Mouse (Mus musculus): ENCODE measurements around the gene Fgfrl1. TPM values are rescaled to one million over a fixed set of nuclear protein-coding genes. Genes with fewer than 3 reads are reported as not detected.

Fgfrl1 gene
- 1 to 10 TPM in 1 of 2 experiments, under 1 TPM in 1; 0.74 to 1.5 TPM for polyA plus RNA-seq (2017; shearing (Covaris generic))

GRCm38 (mm10) chr5:108692271-108692670 lies at the start of gene Fgfrl1:
Gene Fgfrl1, plus strand, starts transcription at chr5:108692382.

DNA sequence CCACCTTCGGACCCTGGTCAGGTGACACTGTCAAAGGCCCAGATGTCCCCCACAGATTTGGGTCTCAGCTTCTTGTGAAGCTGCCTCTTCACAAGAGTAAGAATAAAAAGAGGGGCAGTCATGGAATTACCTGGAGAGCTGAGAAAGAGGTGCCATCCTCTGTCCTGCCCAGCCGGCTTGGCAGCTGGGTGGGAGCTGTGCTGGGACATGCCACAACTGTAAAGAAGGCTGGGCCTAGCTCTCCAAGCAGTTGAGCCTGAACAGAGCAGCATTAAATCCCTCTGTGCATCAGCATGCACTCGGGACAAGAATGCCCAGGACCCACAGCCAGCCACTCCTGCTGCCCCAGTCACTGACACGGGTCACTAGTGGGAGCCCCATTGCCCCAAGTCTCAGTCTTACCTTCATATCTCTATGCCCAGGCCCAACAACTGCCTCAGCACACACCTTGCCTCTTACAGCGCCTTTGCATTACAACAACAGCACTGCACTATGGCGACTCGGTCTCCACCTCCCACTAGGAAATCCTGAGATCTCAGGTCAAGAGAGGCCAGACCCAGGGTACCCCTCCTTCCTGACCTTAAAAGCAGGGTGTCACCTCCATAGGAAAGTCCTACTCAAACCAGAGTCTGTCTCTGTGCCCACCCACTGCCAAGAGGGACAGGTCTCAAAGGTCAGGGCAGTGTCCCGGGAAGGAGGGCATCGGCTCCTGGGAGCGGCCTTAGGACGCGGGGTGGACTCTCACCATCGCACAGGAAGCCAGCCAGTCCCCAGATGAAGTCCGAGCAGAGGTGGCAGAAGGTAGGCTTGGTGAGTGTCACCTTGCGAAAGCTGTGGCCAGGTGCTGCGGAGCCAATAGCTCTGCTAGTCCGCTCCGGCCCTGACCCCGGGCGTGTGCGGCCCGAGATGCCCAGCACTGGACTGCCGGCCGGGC lies 32.2 kb upstream of the Fgfrl1 start, which contains the start of gene Idua:
TSS of gene Idua (plus strand) at position 634 of the 934 bp plus-strand sequence.

DNA sequence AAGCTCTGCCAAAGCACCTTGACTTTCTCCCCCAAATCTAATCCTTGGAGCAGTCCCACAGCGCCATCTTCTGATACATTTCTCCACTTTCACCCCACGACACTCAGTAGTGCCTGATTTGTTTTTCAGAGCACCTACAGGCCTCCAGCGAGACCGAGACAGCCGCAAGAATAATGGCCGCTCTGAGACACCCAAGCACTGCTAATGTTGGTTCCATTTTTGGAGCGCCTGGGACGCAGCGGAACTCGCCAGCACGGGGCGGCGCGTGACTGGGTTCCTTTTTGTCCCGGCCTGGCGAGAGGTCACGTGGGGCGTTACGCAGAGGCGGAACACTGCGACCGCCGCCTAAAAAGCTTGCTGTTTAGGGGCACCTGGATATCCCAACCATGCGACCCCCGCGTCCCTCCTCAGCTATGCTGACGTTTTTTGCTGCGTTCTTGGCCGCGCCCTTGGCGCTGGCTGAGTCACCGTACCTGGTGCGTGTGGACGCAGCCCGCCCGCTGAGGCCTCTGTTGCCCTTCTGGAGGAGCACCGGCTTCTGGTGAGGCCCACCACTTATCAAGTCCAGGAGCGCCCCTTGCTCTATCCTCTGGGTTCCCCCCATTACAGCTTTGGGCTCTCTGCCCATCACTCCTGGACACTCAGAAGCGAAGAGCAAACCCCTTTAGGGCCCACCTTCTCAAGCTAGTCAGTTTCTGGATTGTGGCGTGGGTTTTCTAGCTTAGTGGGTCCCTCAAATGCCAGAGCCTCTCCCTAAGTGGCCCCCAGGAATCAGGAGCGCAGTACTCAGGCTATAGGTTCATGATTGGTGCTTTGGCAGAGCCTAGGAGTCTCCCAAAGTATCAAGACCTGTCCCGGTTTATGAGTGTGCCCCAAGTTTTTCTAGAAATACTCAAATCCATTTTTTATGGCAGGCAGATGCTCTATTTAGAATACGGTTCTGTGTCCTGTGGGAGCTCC lies 22.9 kb upstream of the Fgfrl1 start, which contains the start of gene Dgkq:
TSS of gene Dgkq (minus strand) at position 696 of the 960 bp plus-strand sequence.

GRCm38 (mm10) chr5:108675251-108675816 lies 16.8 kb upstream of the Fgfrl1 start, which contains the start of gene Slc26a1:
Gene Slc26a1, minus strand, starts transcription at chr5:108675569.

Other genes with a start within 250 kb of the Fgfrl1 start
- gene Mfsd7a, start 243.5 kb upstream of the Fgfrl1 start, polyA plus RNA-seq (2017; shearing (Covaris generic)) = under 1 TPM in 1 of 2 experiments, not detected in 1; 0.11 TPM
- gene Pcgf3, start 231.2 kb upstream of the Fgfrl1 start, polyA plus RNA-seq (2017; shearing (Covaris generic)) = 10 to 100 TPM; 13.1 to 14.9 TPM
- gene Cplx1, start 142.4 kb upstream of the Fgfrl1 start, polyA plus RNA-seq (2017; shearing (Covaris generic)) = not detected
- gene Gak, start 62.6 kb upstream of the Fgfrl1 start, polyA plus RNA-seq (2017; shearing (Covaris generic)) = 100 to 1,000 TPM in 1 of 2 experiments, 10 to 100 TPM in 1; 95.2 to 144 TPM
- gene Tmem175, start 62.6 kb upstream of the Fgfrl1 start, polyA plus RNA-seq (2017; shearing (Covaris generic)) = 10 to 100 TPM; 36.5 to 44.6 TPM
- gene Idua, start 32.1 kb upstream of the Fgfrl1 start, polyA plus RNA-seq (2017; shearing (Covaris generic)) = 10 to 100 TPM; 23.0 to 30.2 TPM
- 10 to 100 TPM; 15.6 to 21.7 TPM for gene Dgkq, start 22.7 kb upstream of the Fgfrl1 start, polyA plus RNA-seq (2017; shearing (Covaris generic))
- under 1 TPM in 1 of 2 experiments, not detected in 1; 0.11 TPM for gene Slc26a1, start 16.8 kb upstream of the Fgfrl1 start, polyA plus RNA-seq (2017; shearing (Covaris generic))
- not detected for gene Rnf212, start 82.6 kb downstream of the Fgfrl1 start, polyA plus RNA-seq (2017; shearing (Covaris generic))
- not detected for gene Tmed11, start 103.0 kb downstream of the Fgfrl1 start, polyA plus RNA-seq (2017; shearing (Covaris generic))
- not detected for gene Vmn2r8, start 116.5 kb downstream of the Fgfrl1 start, polyA plus RNA-seq (2017; shearing (Covaris generic))
- under 1 TPM in 1 of 2 experiments, not detected in 1; 0.05 TPM for gene Vmn2r9, start 160.2 kb downstream of the Fgfrl1 start, polyA plus RNA-seq (2017; shearing (Covaris generic))

Measured in activated CD4-positive, CD25-positive, alpha-beta regulatory T cell (primary cell).